Mouse (Mus musculus) left cerebral cortex, adult 18-20 months (tissue): ENCODE results near the gene Ablim1. TPM values are rescaled to one million over a fixed set of nuclear protein-coding genes. Genes with fewer than 3 reads are reported as not detected.

Experiments
- DNase-seq, 2 experiments: peaks; one replicate each; pipeline ENCODE4 v3.0.0; 2021 to 2022; ENCODE audit warnings: low spot score in 2 of 2, mixed read lengths in 1 of 2
- total RNA-seq, 2 experiments: library from RNA; stranded (reverse); gene quantifications; 2 replicates each; pipeline ENCODE4 v1.2.3; 2021

The Ablim1 gene
- total RNA-seq, 2 experiments from 2014 or later: 115 to 119 TPM

GRCm38 (mm10) chr19:57036860-57037259 is 277.9 kb downstream of the Ablim1 start:
- no peak for DNase-seq

- DNase-seq: peak; percentile 66 to 70
Observed at GRCm38 (mm10) chr19:57031582-57031981, 283.1 kb downstream of the Ablim1 start.

GRCm38 (mm10) chr19:57029461-57029860 is 285.3 kb downstream of the Ablim1 start:
- DNase-seq: no peak

GRCm38 (mm10) chr19:57028327-57029179 is 286.2 kb downstream of the Ablim1 start:
- no peak for DNase-seq

- no peak for DNase-seq
Observed at GRCm38 (mm10) chr19:57026501-57026900, 288.2 kb downstream of the Ablim1 start.

- no peak for DNase-seq
Observed at GRCm38 (mm10) chr19:57017785-57018179, 296.9 kb downstream of the Ablim1 start.

- DNase-seq: no peak
Observed at GRCm38 (mm10) chr19:57016995-57017784, 297.5 kb downstream of the Ablim1 start.

- no peak for DNase-seq
Observed at GRCm38 (mm10) chr19:57014808-57015207, 299.9 kb downstream of the Ablim1 start.

GRCm38 (mm10) chr19:57013271-57013677 is 301.4 kb downstream of the Ablim1 start:
- DNase-seq: no peak

- DNase-seq: no peak
Observed at GRCm38 (mm10) chr19:57012068-57012467, 302.7 kb downstream of the Ablim1 start.

GRCm38 (mm10) chr19:57010064-57010463 is 304.7 kb downstream of the Ablim1 start:
- DNase-seq: no peak

GRCm38 (mm10) chr19:57009653-57010052 is 305.1 kb downstream of the Ablim1 start:
- no peak for DNase-seq

- DNase-seq: peak; percentile 33 to 44
Observed at GRCm38 (mm10) chr19:57007781-57008710, 306.7 kb downstream of the Ablim1 start, which contains the start of gene Afap1l2. TSS of gene Afap1l2 (minus strand) at chr19:57008228.

- no peak for DNase-seq
Observed at GRCm38 (mm10) chr19:57007291-57007690, 307.4 kb downstream of the Ablim1 start.

GRCm38 (mm10) chr19:57006841-57007240 is 307.9 kb downstream of the Ablim1 start:
- no peak for DNase-seq

- no peak for DNase-seq
Observed at GRCm38 (mm10) chr19:57005062-57005461, 309.7 kb downstream of the Ablim1 start.

GRCm38 (mm10) chr19:57003460-57003810 is 311.3 kb downstream of the Ablim1 start:
- DNase-seq: peak in 1 of 2 experiments; percentile 16

- no peak for DNase-seq
Observed at GRCm38 (mm10) chr19:57002741-57003459, 311.8 kb downstream of the Ablim1 start.

GRCm38 (mm10) chr19:57001926-57002325 is 312.8 kb downstream of the Ablim1 start:
- no peak for DNase-seq

- no peak for DNase-seq
Observed at GRCm38 (mm10) chr19:57000592-57000991, 314.1 kb downstream of the Ablim1 start.
